Mouse (Mus musculus): ENCODE measurements around the gene Ptpn11. TPM values are rescaled to one million over a fixed set of nuclear protein-coding genes. Genes with fewer than 3 reads are reported as not detected.
"Not testable (repeated sequence)": the region's sequence is repeated elsewhere in the genome, so short reads cannot be mapped to it uniquely, and the experiment has no call there.

Ptpn11 gene
- polyA plus RNA-seq, 1 experiment from 2014 or later = 17.2 TPM

DNA sequence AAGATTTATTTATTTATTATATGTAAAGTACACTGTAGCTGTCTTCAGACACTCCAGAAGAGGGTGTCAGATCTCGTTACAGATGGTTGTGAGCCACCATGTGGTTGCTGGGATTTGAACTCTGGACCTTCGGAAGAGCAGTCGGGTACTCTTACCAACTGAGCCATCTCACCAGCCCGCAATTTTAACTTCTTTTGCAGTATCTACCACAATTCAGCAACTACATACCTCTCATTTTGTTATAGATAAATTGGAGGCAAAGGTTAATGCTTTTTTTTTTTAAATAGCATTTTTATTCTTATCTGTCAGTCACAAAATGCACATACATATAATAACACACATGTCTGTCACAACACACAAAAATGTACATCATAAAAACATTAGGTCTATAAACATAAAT, 32.8 kb upstream of the Ptpn11 start:
- not testable (repeated sequence) for ATAC-seq (ENCODE audit: low read depth); H3K9ac ChIP-seq; H3K36me3 ChIP-seq; H3K4me3 ChIP-seq; H3K4me2 ChIP-seq; H3K27ac ChIP-seq (replicated peaks); H3K9me3 ChIP-seq; H3K27me3 ChIP-seq
- peaks cover 33% of the 10 kb centered on the region for H3K4me1 ChIP-seq (replicated peaks)
- 90% methylated on average over 4 of the region's 4 CpGs for WGBS

DNA sequence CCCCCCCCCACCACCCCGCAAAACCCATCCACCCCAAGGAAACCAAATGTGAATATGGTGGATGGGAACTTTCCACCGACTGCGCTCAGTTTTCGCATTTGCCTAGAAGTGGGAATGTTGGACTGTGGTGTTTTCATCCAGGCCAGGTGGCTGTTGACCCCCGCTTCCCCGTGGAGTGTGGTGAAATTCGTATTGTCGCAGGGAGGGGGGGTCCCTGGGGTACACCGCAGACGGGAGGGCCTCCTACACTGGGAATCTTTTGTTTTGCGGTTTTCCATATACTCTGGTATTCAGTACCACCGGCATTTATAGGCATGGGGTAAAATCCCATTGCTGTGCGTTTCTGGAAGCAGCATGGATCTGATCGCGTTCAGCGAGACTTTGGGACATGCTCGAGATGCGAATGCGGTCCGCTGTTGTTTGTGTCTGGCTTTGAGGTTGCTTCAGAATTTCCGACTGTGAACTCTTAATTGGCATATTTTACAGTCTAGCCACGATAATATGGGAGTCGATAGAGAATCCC, 30.2 kb upstream of the Ptpn11 start:
- no peaks in the 10 kb centered on the region for H3K27me3 ChIP-seq
- ATAC-seq (ENCODE audit: low read depth) = 0 out of 2 replicates have a peak, but pooled peaks have one; percentile 15
- 9% methylated on average over 22 of the region's 23 CpGs for WGBS

DNA sequence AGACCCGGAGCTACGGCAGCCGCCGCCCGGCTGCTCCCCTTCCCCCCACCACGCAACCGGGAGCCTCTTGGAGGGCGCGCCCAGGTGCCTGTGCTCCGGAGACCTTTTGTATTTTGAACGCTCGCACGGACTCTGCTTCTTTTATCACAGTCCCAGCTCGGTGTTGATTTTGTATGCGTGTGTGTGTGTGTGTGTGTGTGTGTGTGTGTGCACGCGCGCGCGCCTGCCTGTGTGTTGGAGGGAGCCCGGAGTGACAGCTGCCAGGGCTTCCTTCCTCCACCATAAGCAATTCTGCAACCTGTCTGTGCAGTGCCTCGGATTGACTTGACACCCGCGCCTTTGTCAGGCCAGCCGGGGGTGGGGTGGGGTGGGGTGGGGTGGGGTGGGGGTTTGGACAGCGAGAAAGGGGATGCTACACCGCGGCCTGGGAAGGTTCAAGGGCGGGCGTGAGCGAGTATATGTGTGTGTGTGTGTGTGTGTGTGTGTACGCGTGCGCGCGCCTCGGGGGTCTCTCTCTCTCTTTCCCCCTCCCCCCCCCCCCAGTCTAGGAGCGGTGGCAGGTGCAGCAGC, 29.6 kb upstream of the Ptpn11 start:
- peak overlapping the region; percentile 96 for H3K27ac ChIP-seq (replicated peaks)
- no peaks in the 10 kb centered on the region for H3K27me3 ChIP-seq
- peak overlapping the region; percentile 97 for H3K4me3 ChIP-seq
- peak; percentile 55 for ATAC-seq (ENCODE audit: low read depth)
- no peaks in the 10 kb centered on the region for H3K9me3 ChIP-seq
- 1% methylated on average over 33 of the region's 38 CpGs for WGBS
- H3K4me1 ChIP-seq (replicated peaks) = peaks cover 27% of the 10 kb centered on the region
- peak overlapping the region; percentile 87 for H3K4me2 ChIP-seq
- H3K36me3 ChIP-seq = no peaks in the 10 kb centered on the region
- H3K9ac ChIP-seq = peak overlapping the region; percentile 96

More for the DNA sequence above, 30.2 kb upstream of the Ptpn11 start:
- H3K36me3 ChIP-seq = no peaks in the 10 kb centered on the region
- H3K4me1 ChIP-seq (replicated peaks) = peaks cover 31% of the 10 kb centered on the region
- peak overlapping the region; percentile 96 for H3K27ac ChIP-seq (replicated peaks)
- H3K9me3 ChIP-seq = no peaks in the 10 kb centered on the region
- H3K4me3 ChIP-seq = peak overlapping the region; percentile 97
- H3K9ac ChIP-seq = peak overlapping the region; percentile 96
- H3K4me2 ChIP-seq = peak overlapping the region; percentile 87

DNA sequence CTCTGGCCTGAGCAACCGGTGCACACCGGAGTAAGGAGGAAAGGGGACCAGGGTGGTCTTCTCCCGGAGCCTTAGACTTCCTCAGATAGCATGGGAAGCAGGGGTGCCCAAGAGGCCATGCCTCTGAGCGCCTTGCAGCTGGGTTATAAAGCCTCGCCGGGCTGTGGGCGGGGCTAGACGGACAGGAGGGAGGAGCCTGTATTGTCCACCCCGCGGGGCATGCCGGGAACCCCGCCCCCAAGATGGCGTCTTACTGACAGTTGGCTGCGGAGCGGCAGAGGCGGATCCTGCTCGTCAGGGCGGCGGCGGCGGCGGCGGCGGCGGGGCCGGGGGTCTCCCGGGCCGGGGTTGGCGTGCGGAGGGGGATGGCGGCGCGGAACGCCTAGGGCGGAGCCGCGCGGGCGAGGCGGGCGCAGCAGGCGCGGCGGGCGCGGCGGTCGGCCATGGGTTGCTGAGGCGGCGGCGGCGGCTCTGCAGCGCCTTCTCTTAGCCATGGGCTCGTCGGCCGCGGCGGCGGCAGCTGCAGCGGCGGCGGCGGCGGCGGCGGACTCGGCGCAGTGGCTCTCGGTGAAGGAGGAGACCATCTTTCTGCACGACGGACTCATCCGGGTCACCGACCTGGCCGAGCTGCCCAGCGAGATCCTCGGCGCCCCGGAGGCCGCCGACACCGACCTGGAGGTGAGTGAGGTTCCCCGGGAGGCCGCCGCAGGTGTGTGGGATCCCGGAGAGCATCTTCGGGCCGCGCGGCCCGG, 29.0 kb upstream of the Ptpn11 start, which contains the start of gene Hectd4:
Hectd4 (plus strand) TSS at position 240 of the 752 bp plus-strand sequence.
- Histone ChIP-seq H3K4me3 (peak within 1 kb of the TSS; percentile 97), H3K4me1 (replicated peaks) (peaks cover 27% of the 10 kb centered on the region), H3K4me2 (peak within 1 kb of the TSS; percentile 87), H3K36me3 (no peaks in the 10 kb centered on the region), H3K9ac (peak within 1 kb of the TSS; percentile 96), H3K27me3 (no peaks in the 10 kb centered on the region), H3K9me3 (no peaks in the 10 kb centered on the region), H3K27ac (replicated peaks) (peak within 1 kb of the TSS; percentile 96)
- under 1% methylated on average over 57 of the region's 90 CpGs for WGBS
- peak; percentile 87 for ATAC-seq (ENCODE audit: low read depth)

DNA sequence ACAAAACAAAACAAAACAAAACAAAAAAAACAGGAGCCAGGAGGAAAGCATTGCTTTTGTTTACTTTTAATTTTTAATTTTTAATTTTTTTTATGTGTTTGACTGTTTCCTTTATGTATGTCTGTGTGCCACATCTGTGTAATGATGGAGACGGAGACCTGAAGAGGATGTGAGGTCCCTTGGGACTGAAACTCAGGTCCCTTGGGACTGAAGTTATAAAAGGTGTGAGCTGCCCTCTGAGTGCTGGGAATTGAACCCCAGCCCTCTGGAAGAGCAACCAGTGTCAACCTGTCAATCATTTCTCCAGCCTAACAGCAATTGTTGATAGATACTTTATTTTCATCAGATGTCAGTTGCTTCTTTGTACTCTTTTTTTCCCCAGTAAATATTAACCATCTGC, 28.0 kb upstream of the Ptpn11 start:
- Histone ChIP-seq H3K36me3 (no peaks in the 10 kb centered on the region), H3K4me2 (no peak overlapping the region), H3K9ac (no peak overlapping the region), H3K4me1 (replicated peaks) (peaks cover 23% of the 10 kb centered on the region), H3K27ac (replicated peaks) (no peak overlapping the region), H3K27me3 (no peaks in the 10 kb centered on the region), H3K4me3 (0 out of 2 replicates have a peak overlapping the region, but pooled peaks have one; percentile 97), H3K9me3 (no peaks in the 10 kb centered on the region)
- no peak for ATAC-seq (ENCODE audit: low read depth)
- 88% methylated on average over 1 of the region's 1 CpGs for WGBS

DNA sequence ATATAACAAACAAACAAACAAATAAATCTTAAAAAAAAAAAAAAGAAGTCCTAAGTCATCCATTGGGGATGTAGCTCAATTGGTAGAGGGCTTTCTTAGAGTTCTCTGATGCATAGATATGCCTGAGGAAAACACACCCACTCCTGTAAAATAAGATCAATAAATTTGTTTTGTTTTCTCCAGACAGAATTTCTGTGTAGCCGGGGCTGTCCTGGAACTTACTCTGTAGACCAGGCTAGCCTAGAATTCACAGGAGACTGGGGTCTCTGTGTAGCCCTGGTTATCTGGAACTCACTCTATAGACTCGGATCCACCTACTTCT, 26.1 kb upstream of the Ptpn11 start:
- no peak overlapping the region for H3K4me3 ChIP-seq
- peaks cover 11% of the 10 kb centered on the region for H3K4me1 ChIP-seq (replicated peaks)
- H3K27me3 ChIP-seq = no peaks in the 10 kb centered on the region
- 92% methylated on average over 2 of the region's 2 CpGs for WGBS
- no peak overlapping the region for H3K4me2 ChIP-seq
- no peak for ATAC-seq (ENCODE audit: low read depth)
- peaks cover 11% of the 10 kb centered on the region for H3K36me3 ChIP-seq
- no peak overlapping the region for H3K9ac ChIP-seq
- no peak overlapping the region for H3K27ac ChIP-seq (replicated peaks)
- H3K9me3 ChIP-seq = no peaks in the 10 kb centered on the region

DNA sequence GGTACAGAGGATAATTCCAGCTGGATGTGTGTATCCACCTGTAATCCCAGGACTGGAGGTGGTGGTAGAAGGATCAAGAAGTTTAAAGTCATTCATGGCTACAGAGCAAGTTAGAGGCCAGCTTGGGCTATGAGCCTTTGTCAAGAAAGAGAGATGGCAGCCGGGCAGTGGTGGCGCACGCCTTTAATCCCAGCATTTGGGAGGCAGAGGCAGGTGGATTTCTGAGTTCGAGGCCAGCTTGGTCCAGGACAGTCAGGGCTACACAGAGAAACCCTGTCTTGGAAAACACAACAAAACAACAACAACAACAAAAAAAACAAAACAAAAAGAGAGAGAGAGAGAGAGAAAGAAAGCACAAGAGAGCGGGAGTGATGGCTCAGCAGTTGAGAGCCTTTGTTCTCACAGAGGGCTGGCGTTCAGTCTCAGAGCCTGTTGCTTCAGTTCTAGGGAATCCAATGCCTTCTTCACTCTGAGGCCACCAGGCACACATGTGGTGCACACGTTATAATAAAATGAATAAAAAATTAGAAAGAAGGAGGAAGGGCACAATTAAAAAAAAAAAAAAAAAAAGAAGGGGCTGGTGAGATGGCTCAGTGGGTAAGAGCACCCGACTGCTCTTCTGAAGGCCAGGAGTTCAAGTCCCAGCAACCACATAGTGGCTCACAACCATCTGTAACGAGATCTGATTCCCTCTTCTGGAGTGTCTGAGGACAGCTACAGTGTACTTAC, 25.6 kb upstream of the Ptpn11 start:
- H3K36me3 ChIP-seq = peaks cover 16% of the 10 kb centered on the region
- not testable (repeated sequence) for H3K9me3 ChIP-seq; ATAC-seq (ENCODE audit: low read depth); H3K27me3 ChIP-seq; H3K4me1 ChIP-seq (replicated peaks); H3K9ac ChIP-seq; H3K4me2 ChIP-seq; H3K27ac ChIP-seq (replicated peaks); H3K4me3 ChIP-seq
- 85% methylated on average over 9 of the region's 9 CpGs for WGBS

DNA sequence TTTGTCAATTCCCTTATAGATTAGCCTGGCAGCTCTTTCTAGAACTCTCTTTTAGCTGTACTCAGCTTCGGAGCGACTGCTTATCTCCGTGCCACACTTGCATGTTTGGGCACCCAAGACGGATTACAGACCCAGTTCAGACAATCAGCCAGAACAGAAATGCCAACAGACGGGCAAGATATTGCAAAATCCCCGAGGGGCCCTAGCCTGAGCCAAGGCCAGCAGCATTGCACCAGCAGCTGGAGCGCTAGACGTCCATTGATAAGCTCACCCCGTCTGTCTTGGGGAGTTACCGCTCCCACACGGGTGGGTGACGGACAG, 24.9 kb upstream of the Ptpn11 start:
- Histone ChIP-seq H3K4me2 (no peak overlapping the region), H3K27me3 (no peaks in the 10 kb centered on the region), H3K4me1 (replicated peaks) (no peaks in the 10 kb centered on the region), H3K4me3 (no peak overlapping the region), H3K9me3 (no peaks in the 10 kb centered on the region), H3K27ac (replicated peaks) (no peak overlapping the region), H3K9ac (no peak overlapping the region; the same call in 1 of the 2 replicates), H3K36me3 (peaks cover 23% of the 10 kb centered on the region)
- no peak for ATAC-seq (ENCODE audit: low read depth)
- 78% methylated on average over 12 of the region's 12 CpGs for WGBS

DNA sequence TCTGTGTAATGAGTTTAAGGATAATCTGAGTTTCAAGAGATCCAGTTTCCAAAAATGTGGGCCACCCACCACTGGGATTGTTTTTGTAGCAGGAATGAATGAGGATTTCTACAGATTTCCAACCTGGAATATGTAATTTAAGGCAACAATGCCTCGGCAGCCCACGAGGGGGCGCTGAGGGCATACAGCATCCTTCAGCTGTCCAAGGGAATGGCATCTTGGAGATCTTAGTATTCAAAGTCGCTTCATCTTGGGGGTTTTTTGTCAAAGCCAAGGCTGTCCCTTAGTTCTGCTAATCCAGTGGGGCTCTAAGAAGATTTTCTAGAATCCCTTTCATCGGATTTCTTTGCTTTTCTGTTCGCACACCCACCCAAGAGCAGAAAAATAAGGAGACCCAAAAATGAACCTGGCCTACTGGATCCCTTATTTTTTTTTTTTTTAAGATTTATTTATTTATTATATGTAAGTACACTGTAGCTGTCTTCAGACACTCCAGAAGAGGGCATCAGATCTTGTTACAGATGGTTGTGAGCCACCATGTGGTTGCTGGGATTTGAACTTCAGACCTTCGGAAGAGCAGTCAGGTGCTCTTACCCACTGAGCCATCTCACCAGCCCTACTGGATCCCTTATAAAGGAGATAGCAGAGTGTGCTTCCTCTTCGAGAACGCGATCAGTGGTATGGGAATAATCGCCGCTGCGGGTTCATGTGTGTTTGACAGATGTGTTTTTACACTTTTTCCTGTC, 24.4 kb upstream of the Ptpn11 start:
- H3K4me2 ChIP-seq = no peak overlapping the region
- no peak for ATAC-seq (ENCODE audit: low read depth)

DNA sequence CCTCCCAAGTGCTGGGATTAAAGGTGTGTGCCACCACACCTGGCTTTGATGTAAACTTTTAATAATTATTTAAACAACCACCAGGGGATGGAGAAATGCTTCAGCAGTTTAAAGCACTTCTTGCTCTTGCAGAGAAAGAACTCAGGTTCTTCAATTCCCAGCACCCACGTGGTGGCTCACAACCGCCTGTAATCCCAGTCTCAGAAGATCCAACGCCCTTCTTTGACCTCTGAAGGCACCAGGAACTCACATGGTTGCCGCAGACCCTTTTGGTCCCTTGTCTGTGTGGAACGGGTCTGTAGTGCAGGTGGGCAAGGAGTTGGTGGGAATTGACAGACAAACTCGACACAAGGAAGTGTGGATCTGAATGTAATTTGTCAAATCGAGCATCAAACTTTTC, 23.5 kb upstream of the Ptpn11 start:
- H3K9me3 ChIP-seq = no peaks in the 10 kb centered on the region
- H3K4me2 ChIP-seq = no peak overlapping the region
- WGBS = 61% methylated on average over 7 of the region's 7 CpGs
- H3K4me1 ChIP-seq (replicated peaks) = no peaks in the 10 kb centered on the region
- no peak overlapping the region for H3K4me3 ChIP-seq
- H3K36me3 ChIP-seq = peaks cover 36% of the 10 kb centered on the region
- H3K27ac ChIP-seq (replicated peaks) = no peak overlapping the region
- no peaks in the 10 kb centered on the region for H3K27me3 ChIP-seq
- H3K9ac ChIP-seq = no peak overlapping the region
- ATAC-seq (ENCODE audit: low read depth) = no peak

More for the DNA sequence above, 24.4 kb upstream of the Ptpn11 start:
- Histone ChIP-seq H3K9me3 (no peaks in the 10 kb centered on the region), H3K9ac (no peak overlapping the region), H3K27me3 (no peaks in the 10 kb centered on the region), H3K4me1 (replicated peaks) (no peaks in the 10 kb centered on the region), H3K4me3 (no peak overlapping the region), H3K36me3 (peaks cover 28% of the 10 kb centered on the region), H3K27ac (replicated peaks) (no peak overlapping the region)
- WGBS = 51% methylated on average over 13 of the region's 13 CpGs

DNA sequence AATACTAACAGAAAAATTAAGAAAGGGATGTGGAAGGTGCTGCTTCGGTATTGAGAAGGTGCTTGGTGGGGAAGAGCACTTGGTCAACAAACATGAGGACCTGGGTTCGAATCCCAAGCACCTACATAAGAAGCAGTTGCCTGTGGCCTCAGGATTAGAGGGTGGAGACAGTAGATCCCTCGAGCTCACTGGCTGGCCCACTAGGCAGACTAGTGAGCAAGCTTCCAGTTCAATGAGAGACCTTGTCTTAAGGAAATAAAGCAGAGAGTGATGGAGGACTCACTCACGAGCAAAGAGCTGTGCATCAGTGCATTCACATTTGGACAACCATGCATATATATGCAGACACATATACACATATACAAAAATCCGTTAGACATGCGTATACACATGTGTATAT, 20.9 kb upstream of the Ptpn11 start:
- no peaks in the 10 kb centered on the region for H3K9me3 ChIP-seq
- no peak overlapping the region for H3K9ac ChIP-seq
- H3K4me3 ChIP-seq = no peak overlapping the region
- no peaks in the 10 kb centered on the region for H3K27me3 ChIP-seq
- ATAC-seq (ENCODE audit: low read depth) = no peak
- H3K4me1 ChIP-seq (replicated peaks) = peaks cover 10% of the 10 kb centered on the region
- peaks cover 62% of the 10 kb centered on the region for H3K36me3 ChIP-seq
- no peak overlapping the region for H3K27ac ChIP-seq (replicated peaks)
- 92% methylated on average over 6 of the region's 6 CpGs for WGBS
- H3K4me2 ChIP-seq = no peak overlapping the region

DNA sequence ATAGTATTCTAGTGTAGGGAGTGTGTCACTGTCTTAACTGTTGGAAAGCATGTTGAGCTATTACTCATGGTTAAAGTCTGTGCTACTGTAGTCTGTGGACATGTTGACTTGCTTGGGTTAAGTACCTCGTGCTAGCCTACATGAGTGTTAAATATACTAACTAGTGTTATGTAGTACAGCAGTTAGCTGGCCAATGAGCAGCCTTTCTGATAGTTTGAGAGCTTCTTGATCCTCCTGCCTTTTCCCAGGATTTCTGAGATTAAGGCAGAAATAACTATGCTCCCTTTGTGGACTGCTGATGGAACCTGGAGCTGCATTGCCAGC, 19.4 kb upstream of the Ptpn11 start:
- Histone ChIP-seq H3K4me2 (no peak overlapping the region), H3K9me3 (no peaks in the 10 kb centered on the region), H3K36me3 (peaks cover 78% of the 10 kb centered on the region), H3K27ac (replicated peaks) (no peak overlapping the region), H3K9ac (no peak overlapping the region), H3K27me3 (no peaks in the 10 kb centered on the region), H3K4me1 (replicated peaks) (peaks cover 26% of the 10 kb centered on the region), H3K4me3 (no peak overlapping the region)
- no peak for ATAC-seq (ENCODE audit: low read depth)
- WGBS = 89% methylated on average over 1 of the region's 1 CpGs
